Mouse (Mus musculus) lung, postnatal 14 days (tissue): ENCODE data around the gene Fap.

Experiments
- DNase-seq: peaks from one replicate; pipeline ENCODE4 v3.0.0; 2021

Gene Fap

GRCm38 (mm10) chr2:62454991-62455390 is 118.9 kb downstream of the Fap start:
- no peak for DNase-seq

- no peak for DNase-seq
These were observed 119.8 kb downstream of the Fap start for GRCm38 (mm10) chr2:62454033-62454432.
